Mouse (Mus musculus) retina, postnatal 1 day (tissue): ENCODE data around the gene Yy2.

Experiments used
- DNase-seq: peaks from one replicate; pipeline ENCODE4 v3.0.0-alpha.2; 2012

The Yy2 gene

GRCm38 (mm10) chrX:157568840-157569239, at the start of gene Yy2:
Gene Yy2 (minus strand): TSS chrX:157568985.
- no peak for DNase-seq

DNA sequence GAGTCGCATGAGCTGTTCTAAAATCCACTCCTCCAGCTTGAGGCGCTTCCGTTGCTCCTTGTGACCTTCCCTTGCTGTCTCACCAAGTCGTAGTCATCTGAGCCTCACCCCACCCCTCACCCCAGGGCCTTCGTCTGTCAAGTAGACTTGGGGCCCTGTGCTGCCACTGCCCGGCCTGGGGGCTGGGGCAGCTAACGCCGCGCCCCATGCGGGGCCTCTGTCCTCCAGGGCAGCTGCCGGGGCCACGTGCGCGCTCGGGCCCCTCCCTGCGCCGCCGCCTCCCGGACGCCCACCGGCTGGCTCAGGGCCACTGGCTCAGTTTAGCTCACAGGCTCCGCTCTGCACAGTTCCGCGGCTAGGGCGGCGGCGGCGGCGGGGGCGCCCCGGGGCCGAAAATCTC, 44.1 kb upstream of the Yy2 start:
- peak; percentile 11 for DNase-seq

GRCm38 (mm10) chrX:157601450-157601849, 32.7 kb upstream of the Yy2 start:
- DNase-seq = peak; percentile 55

DNA sequence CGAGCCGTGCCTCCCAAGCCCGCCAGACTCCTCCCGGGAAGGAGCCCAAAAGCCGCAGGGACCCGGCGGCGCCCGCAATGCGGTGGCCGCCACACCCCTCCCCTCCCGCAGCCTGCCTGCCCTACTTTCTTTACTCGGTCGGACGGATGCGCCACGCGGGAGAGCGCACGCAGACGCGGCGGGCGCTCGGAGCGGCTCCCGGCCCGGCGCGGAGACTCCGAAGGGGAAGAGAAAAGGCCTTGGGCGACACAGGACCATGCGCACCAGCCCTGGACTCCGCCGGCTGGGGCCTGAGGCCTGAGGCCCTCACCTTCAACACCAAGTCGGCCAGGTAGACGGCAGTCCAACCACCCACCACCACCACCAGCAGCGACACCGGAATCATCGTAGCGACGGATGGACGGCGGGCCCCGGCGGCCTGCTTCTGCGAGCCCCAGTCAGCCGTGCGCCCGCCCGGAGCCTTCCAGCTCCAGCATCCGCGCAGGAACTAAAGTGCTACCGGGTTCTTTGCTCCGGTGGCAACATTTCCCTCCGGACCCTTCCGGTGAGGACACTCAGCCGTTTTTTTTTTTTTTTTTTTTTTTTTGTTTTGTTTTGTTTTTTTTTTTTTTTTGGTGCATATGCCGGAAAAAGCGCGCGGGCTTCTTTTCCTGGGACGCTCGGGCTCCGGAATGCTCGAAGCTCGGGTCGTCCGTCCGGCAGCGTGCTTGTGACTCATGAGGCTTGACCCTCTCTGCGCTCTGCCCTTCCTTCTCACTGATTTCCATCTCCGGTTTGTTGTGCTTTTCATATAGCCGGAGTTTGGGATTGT, 29.6 kb upstream of the Yy2 start, which contains the start of gene Mbtps2:
TSS of gene Mbtps2 (minus strand) at position 530 of the 811 bp plus-strand sequence.
- DNase-seq = peak; percentile 83

DNA sequence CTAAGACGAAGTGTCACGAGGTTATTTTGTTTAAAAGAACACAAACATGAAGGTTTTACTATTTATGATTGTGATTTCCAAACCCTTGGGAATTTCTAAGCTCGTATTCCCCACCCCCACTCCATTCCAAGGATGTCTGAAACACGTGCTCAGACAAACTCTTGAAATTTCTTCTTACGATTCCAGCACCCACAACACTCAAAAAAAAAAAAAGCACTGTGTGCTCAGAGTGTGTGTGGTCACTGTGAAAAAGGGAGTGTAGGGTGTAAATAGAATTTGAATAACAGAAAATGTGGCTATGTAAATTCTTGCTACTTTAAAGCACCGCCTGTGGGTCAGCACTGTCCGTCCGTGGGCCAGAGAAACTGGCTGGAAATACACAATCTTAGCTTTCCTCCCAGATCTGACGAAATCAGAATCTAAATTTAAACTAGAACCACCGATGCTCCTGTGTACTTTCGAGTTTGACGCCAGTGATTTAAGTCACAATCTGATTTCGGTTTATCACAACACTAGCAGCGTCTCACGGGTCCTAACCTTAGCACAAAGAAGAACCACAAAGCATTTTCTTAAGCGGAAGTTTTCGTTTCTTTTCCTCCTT, 28.9 kb upstream of the Yy2 start:
- DNase-seq = no peak

DNA sequence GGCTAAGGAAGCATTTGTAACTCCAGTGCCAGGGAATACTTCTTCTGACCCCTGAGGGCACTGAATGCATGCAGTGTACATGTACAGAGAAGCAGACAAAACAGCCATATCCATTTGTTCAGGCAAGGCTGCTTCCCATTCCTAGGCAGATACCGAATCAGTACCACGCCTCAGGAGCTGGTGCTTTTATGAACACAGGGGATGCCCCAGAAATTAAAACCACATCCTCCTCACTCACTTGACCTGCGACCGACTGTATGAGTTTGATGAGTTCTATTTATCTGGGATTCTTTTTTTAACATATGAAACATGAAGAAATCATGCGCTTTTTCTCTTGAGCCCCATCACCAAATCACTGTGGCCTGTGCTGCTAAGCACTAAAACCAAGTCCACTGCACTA, 28.0 kb upstream of the Yy2 start:
- no peak for DNase-seq

GRCm38 (mm10) chrX:157595927-157596326, 27.1 kb upstream of the Yy2 start:
- no peak for DNase-seq

- DNase-seq = peak; percentile 60
Measured at GRCm38 (mm10) chrX:157594606-157595005, 25.8 kb upstream of the Yy2 start.

DNA sequence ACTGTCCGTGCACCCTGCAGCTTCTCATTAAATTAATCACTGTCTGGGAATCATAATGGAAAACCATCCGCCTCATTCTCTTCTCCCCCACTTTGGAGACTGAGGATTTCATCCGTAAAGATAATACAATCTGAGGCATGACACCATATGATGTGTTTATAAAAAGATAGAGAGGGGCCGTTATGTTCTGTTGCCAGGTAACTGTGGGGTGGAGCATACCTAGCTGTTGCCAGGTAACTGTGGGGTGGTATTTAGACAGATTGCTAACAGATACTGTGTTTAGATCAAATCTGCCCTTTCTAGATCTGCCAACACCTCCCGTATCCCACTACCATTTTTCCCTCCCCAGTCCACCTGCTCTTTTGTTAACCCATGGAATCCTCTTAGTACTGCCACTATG, 18.2 kb upstream of the Yy2 start:
- DNase-seq = no peak

- DNase-seq = no peak
Measured at GRCm38 (mm10) chrX:157586397-157586796, 17.6 kb upstream of the Yy2 start.

DNA sequence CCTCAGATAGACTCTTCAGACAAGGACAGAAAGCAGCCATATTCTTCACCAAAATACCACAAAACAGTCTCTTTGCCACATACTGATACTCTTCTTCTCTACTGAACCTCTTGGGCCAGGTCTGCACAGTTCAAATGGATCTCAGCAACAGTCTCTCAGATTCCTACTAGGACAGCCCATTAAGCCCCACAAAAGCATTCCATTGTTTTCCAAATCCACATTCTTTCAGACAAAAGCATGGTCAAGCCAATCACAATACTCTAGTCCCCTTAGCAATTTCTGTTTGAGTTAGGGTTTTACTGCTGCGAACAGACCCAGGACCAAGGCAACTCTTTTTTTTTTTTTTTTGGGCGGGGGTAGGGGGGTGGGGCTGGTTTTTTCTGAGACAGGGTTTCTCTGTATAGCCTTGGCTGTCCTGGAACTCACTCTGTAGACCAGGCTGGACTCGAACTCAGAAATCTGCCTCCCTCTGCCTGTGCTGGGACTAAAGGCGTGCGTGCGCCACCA, 10.4 kb upstream of the Yy2 start:
- DNase-seq = no peak

DNA sequence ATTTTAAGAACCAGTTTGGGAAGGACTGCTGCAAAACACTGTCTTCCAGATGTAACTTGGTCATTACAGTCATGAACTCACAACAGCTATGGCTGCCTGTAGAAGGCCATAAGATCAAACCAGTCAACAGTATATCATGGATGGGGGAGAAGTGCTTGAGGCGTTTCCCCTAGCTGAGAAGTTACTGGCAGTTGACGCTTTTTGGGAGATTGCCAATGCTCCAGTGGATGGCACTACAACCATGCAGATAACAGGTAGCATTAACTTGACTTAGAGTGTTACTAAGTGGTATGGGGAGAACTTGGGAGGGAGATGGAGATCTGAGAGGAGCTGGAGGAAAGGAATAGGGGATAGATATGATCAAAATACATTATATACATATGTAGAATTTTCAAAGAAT, 5.9 kb upstream of the Yy2 start:
- DNase-seq = no peak

DNA sequence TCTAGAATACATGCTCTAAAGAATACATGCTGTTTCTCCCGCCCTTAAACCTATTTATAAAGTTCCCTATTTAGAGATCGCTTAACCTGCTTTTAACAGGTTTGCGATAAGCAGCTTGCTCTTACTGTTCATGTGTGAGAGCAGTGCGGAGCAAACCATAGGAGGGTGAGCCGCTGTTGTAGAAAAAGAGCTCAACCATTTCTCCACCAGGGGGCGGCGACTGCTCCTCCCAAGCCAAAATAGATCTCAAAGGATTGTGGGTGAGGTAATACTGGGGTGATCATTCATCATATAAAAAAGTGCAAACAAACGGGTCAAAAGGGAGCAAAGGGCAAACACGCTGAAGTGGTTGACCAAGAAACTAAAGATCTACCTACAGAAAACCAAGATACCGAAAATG, 5.0 kb downstream of the Yy2 start:
- peak; percentile 5 for DNase-seq

DNA sequence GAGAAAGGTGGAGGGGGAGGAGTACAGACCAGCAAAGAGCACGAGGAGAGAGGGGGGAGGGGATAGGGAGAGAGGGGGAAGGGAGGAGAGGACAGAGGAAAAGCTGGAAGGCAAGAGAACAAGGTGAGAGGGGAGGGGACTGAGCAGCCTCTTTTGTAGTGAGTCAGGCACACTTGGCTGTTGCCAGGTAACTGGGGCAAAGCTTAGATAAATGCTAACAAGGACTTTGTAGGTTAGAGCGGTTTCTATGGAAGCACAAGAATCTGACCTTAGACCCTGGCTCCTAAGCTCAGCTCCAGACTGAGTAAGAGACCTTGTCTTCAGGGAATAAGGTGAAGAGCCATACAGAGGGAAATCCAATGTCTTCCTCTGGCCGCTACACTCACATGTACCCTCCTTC, 21.7 kb downstream of the Yy2 start:
- peak; percentile 24 for DNase-seq
